Mouse (Mus musculus): ENCODE results near the gene Tlnrd1. TPM values are rescaled to one million over a fixed set of nuclear protein-coding genes. Genes with fewer than 3 reads are reported as not detected.
"Not testable (repeated sequence)": the region's sequence is repeated elsewhere in the genome, so short reads cannot be mapped to it uniquely, and the experiment has no call there.

The Tlnrd1 gene
- 1 to 10 TPM; 8.5 to 8.8 TPM for total RNA-seq (2021)

GRCm38 (mm10) chr7:83884021-83884658, at the start of gene Tlnrd1, which contains the start of gene Mesd:
Gene Tlnrd1 (minus strand): TSS chr7:83884305.
Gene Mesd (plus strand): TSS chr7:83884466.
- intact Hi-C loops (cut with DNase I): loop anchor here (1.0 to 5.0 kb wide), 6 partner anchors 42 to 1017 kb away; partner anchors contain the start of gene Mex3b
- DNase-seq: peak; percentile 85 to 92

GRCm38 (mm10) chr7:83921637-83922036, 37.5 kb upstream of the Tlnrd1 start:
- intact Hi-C loops (cut with DNase I): no loop called here
- no peak for DNase-seq

GRCm38 (mm10) chr7:83920241-83920640, 36.1 kb upstream of the Tlnrd1 start:
- DNase-seq: no peak
- intact Hi-C loops (cut with DNase I): no loop called here

- intact Hi-C loops (cut with DNase I): loop anchor here (1.0 kb wide), 3 partner anchors 172 to 441 kb away; partner anchors contain the start of gene Cemip
- peak; percentile 82 to 90 for DNase-seq
These were observed 30.5 kb upstream of the Tlnrd1 start for GRCm38 (mm10) chr7:83914566-83914965.

GRCm38 (mm10) chr7:83913995-83914394, 29.9 kb upstream of the Tlnrd1 start:
- no peak for DNase-seq
- intact Hi-C loops (cut with DNase I): loop anchor here (1.0 kb wide), 3 partner anchors 172 to 441 kb away; partner anchors contain the start of gene Cemip

- no peak for DNase-seq
- intact Hi-C loops (cut with DNase I): no loop called here
These were observed 29.4 kb upstream of the Tlnrd1 start for GRCm38 (mm10) chr7:83913405-83913932.

GRCm38 (mm10) chr7:83911909-83912308, 27.8 kb upstream of the Tlnrd1 start:
- intact Hi-C loops (cut with DNase I): no loop called here
- DNase-seq: no peak

GRCm38 (mm10) chr7:83904831-83905230, 20.7 kb upstream of the Tlnrd1 start:
- intact Hi-C loops (cut with DNase I): no loop called here
- no peak for DNase-seq

GRCm38 (mm10) chr7:83902296-83903145, 18.4 kb upstream of the Tlnrd1 start:
- intact Hi-C loops (cut with DNase I): loop anchor here (1.0 kb wide), 1 partner anchor 8 kb away; no protein-coding TSS in a partner anchor
- DNase-seq: no peak

- DNase-seq: no peak
- intact Hi-C loops (cut with DNase I): no loop called here
These were observed 17.3 kb upstream of the Tlnrd1 start for GRCm38 (mm10) chr7:83901425-83901824.

- DNase-seq: no peak
- intact Hi-C loops (cut with DNase I): no loop called here
These were observed 16.4 kb upstream of the Tlnrd1 start for GRCm38 (mm10) chr7:83900519-83900918.

- intact Hi-C loops (cut with DNase I): no loop called here
- DNase-seq: no peak
These were observed 14.2 kb upstream of the Tlnrd1 start for GRCm38 (mm10) chr7:83898267-83898666.

GRCm38 (mm10) chr7:83896077-83896740, 12.1 kb upstream of the Tlnrd1 start:
- DNase-seq: no peak
- intact Hi-C loops (cut with DNase I): no loop called here

- no peak for DNase-seq
- intact Hi-C loops (cut with DNase I): loop anchor here (5.0 kb wide), 1 partner anchor 258 kb away; the partner anchor contains the start of gene Abhd17c
These were observed 10.2 kb upstream of the Tlnrd1 start for GRCm38 (mm10) chr7:83894348-83894747.

- DNase-seq: no peak
- intact Hi-C loops (cut with DNase I): loop anchor here (5.0 kb wide), 1 partner anchor 260 kb away; the partner anchor contains the start of gene Abhd17c
These were observed 8.2 kb upstream of the Tlnrd1 start for GRCm38 (mm10) chr7:83892333-83892669.

- DNase-seq: peak; percentile 100
- intact Hi-C loops (cut with DNase I): loop anchor here (5.0 kb wide), 1 partner anchor 261 kb away; the partner anchor contains the start of gene Abhd17c
These were observed 7.6 kb upstream of the Tlnrd1 start for GRCm38 (mm10) chr7:83891433-83892332.

- not testable (repeated sequence) for DNase-seq
- intact Hi-C loops (cut with DNase I): loop anchor here (5.0 kb wide), 1 partner anchor 262 kb away; the partner anchor contains the start of gene Abhd17c
These were observed 5.8 kb upstream of the Tlnrd1 start for GRCm38 (mm10) chr7:83889946-83890345.

- peak; percentile 45 to 52 for DNase-seq
- intact Hi-C loops (cut with DNase I): no loop called here
These were observed 5.3 kb upstream of the Tlnrd1 start for GRCm38 (mm10) chr7:83889383-83889782.

- DNase-seq: no peak
- intact Hi-C loops (cut with DNase I): loop anchor here (2.0 kb wide), 1 partner anchor 190 kb away; no protein-coding TSS in a partner anchor
These were observed 2.4 kb upstream of the Tlnrd1 start for GRCm38 (mm10) chr7:83886366-83887129.

Measured in heart, postnatal 36 days (tissue).